Mouse (Mus musculus) liver, embryonic 16.5 days (tissue): ENCODE data around the gene Per2. TPM values are rescaled to one million over a fixed set of nuclear protein-coding genes. Genes with fewer than 3 reads are reported as not detected.
A peak's percentile ranks its signal among the peaks of the same experiment; 100 is the strongest.

Source experiments
- ATAC-seq: fragments of 200-750 bp; cut with Nextera tagmentation; 2 replicates; pipeline ENCODE4 v1.8.0; 2017; ENCODE audit warnings: low read depth, mild to moderate bottlenecking, moderate number of reproducible peaks, moderate library complexity
- H3K27ac ChIP-seq: fragments of 300-500 bp; sonication (generic); 2 replicates; pipeline ENCODE4 v1.5.1; 2014; ENCODE audit warnings: mild to moderate bottlenecking, low read length
- H3K27me3 ChIP-seq: fragments of 300-500 bp; sonication (generic); 2 replicates; pipeline ENCODE4 v1.6.1; 2014; ENCODE audit warnings: low read depth, low read length, mixed read lengths; ENCODE audit not compliant: control insufficient read depth, insufficient read depth
- H3K36me3 ChIP-seq: fragments of 300-500 bp; sonication (generic); 2 replicates; pipeline ENCODE4 v1.6.1; 2014; ENCODE audit warnings: mild to moderate bottlenecking; ENCODE audit not compliant: control insufficient read depth, insufficient read depth
- H3K4me1 ChIP-seq: fragments of 300-500 bp; sonication (generic); 2 replicates; pipeline ENCODE4 v1.6.1; 2014; ENCODE audit warnings: low read depth, low read length, mixed read lengths; ENCODE audit not compliant: control insufficient read depth
- H3K4me2 ChIP-seq: fragments of 300-500 bp; sonication (generic); 2 replicates; pipeline ENCODE4 v1.6.1; 2014; ENCODE audit warnings: low read depth, low read length, mixed read lengths
- H3K4me3 ChIP-seq: fragments of 300-500 bp; sonication (generic); 2 replicates; pipeline ENCODE4 v1.5.1; 2014; ENCODE audit warnings: low read depth, mild to moderate bottlenecking, low read length
- H3K9ac ChIP-seq: fragments of 300-500 bp; sonication (generic); 2 replicates; pipeline ENCODE4 v1.6.1; 2014; ENCODE audit warnings: low read depth, low read length
- H3K9me3 ChIP-seq: fragments of 300-500 bp; sonication (generic); replicated peaks from 2 replicates; pipeline ENCODE4 v1.6.1; 2016; ENCODE audit warnings: low read length; ENCODE audit not compliant: control insufficient read depth
- WGBS: fragments of 180-500 bp; shearing (Covaris S2); extraction: QIAGEN DNeasy Blood & Tissue Kit; methylation state at CpG from one replicate; pipeline ENCODE4 v1.1.7; 2014; ENCODE audit not compliant: insufficient replicate concordance; 5-methylcytosine and 5-hydroxymethylcytosine counted together
- polyA plus RNA-seq: library from polyadenylated mRNA; unstranded; fragments of >200 nt; fragmentation: Nextera tagmentation; extraction: Ambion mirVana; gene quantifications from 2 replicates; pipeline ENCODE4 v1.2.1, GENCODE M21; 2015

The Per2 gene
- polyA plus RNA-seq: 3.6 and 4.1 TPM in 2 replicates

DNA sequence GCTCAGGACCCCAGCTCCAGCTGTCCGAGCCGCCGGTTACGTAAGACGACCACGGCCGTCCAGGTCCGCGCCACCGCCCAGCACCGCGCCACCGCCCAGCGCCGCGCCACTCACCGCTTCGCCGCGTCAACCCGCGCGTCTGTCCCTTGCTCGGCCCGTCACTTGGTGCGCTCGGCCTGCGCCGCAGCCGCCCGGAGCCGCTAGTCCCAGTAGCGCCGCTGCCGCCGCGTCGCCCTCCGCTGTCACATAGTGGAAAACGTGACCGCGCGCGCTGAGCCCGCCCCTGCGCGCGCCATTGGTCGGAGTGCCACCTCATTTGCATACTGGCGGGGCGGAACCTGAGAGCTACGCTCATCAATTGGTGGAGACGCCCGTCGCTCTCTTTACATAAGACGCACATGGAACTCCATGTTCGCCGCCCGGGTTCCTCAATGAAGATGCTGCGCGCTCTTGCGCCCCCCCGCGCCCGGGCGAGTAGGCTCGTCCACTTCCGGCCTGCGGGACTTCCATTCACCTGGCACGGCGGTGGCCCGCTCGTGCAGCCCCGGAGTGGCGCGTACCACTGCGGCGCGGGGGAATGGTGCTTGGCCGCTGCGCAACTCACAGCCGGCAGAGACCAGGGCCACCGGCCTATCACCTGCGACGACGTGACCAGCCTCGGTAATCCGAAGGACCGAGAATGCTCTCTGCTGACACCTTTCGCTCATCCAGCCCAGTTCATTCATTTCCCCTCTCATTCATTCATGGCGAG is at the start of gene Per2:
Gene Per2 (minus strand): TSS at position 266 of the 751 bp plus-strand sequence.
- WGBS: under 1% methylated on average over 91 of the region's 91 CpGs
- Histone ChIP-seq H3K9me3 (no peaks in the 10 kb centered on the region), H3K4me3 (peak within 1 kb of the TSS; percentile 74), H3K36me3 (no peaks in the 10 kb centered on the region), H3K4me2 (peak within 1 kb of the TSS; percentile 97), H3K27ac (peak within 1 kb of the TSS; percentile 85), H3K27me3 (no peaks in the 10 kb centered on the region), H3K4me1 (peaks cover 45% of the 10 kb centered on the region), H3K9ac (peak within 1 kb of the TSS; percentile 76)
- ATAC-seq: peak; percentile 93

DNA sequence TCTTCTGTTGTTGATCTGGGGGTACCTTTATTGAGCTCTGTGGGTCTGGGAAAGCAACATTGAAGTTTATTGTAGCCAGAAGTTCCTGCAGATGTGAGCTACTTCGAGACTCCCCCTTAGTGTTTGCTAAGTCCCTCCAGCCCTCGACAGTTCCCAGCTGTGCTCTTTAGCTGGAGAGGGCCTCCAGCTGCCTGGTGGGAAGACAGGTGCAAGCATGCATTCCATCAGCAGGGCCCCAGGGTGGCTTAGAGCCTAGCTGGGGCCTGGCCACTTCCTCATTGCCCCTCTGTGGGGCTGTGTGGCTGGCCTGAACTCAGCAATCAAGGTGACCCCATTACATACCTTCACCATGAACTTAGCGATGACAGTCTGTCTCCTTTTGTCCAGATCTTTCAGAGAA is 45.5 kb upstream of the Per2 start:
- H3K27ac ChIP-seq: no peak overlapping the region
- no peak for ATAC-seq
- H3K4me2 ChIP-seq: no peak overlapping the region
- H3K4me3 ChIP-seq: no peak overlapping the region
- H3K27me3 ChIP-seq: no peaks in the 10 kb centered on the region
- H3K9ac ChIP-seq: no peak overlapping the region
- WGBS: 57% methylated on average over 3 of the region's 3 CpGs
- no peaks in the 10 kb centered on the region for H3K4me1 ChIP-seq
- no peaks in the 10 kb centered on the region for H3K9me3 ChIP-seq
- H3K36me3 ChIP-seq: no peaks in the 10 kb centered on the region

DNA sequence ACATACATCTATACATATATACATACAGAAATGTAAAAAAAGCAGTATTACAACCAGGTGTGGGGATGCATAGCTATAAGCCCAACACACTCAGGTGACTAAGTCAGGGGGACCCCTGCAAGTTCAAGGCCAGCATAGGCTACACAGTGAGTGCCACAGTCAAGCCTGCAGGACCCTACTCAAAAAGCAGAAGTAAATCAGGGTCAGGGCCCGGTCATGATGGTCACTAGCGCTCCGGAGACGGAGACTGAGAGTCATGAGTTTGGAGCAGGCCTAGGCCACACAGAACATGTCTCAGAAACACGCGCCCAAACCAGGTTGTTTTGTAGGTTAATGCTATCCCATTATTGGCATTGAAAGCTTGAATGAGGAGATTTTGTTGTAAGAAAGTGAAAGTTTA is 39.5 kb upstream of the Per2 start:
- no peaks in the 10 kb centered on the region for H3K36me3 ChIP-seq
- no peak overlapping the region for H3K4me2 ChIP-seq
- ATAC-seq: no peak
- no peak overlapping the region for H3K9ac ChIP-seq
- peaks cover 12% of the 10 kb centered on the region for H3K4me1 ChIP-seq
- no peaks in the 10 kb centered on the region for H3K9me3 ChIP-seq
- no peaks in the 10 kb centered on the region for H3K27me3 ChIP-seq
- H3K27ac ChIP-seq: no peak overlapping the region
- H3K4me3 ChIP-seq: no peak overlapping the region
- WGBS: 78% methylated on average over 6 of the region's 6 CpGs

DNA sequence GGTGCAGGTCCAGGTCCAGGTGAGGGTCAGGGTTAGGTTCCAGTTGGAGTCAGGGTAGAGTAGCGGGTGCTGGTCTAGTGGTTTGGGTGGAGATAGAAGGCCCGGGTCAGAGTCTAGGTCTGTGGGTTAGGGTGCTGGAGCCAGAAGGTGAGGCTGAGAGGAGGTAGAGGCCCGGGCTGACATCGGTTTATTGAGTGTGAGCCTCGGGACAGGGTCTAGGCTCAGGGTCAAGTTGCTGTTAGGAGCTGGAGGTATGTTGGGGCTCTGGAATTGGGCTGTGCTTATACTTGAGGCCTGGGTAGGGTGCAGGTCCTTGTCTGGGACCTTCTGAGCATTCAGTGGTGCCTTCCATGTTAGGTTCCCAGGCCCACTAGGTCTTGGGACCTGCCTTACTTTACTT is 36.2 kb upstream of the Per2 start:
- no peak overlapping the region for H3K27ac ChIP-seq
- no peak for ATAC-seq
- H3K9me3 ChIP-seq: no peaks in the 10 kb centered on the region
- H3K4me3 ChIP-seq: peak overlapping the region; percentile 82
- H3K36me3 ChIP-seq: no peaks in the 10 kb centered on the region
- peak overlapping the region; percentile 96 for H3K4me2 ChIP-seq
- peak overlapping the region; percentile 79 for H3K9ac ChIP-seq
- WGBS: 41% methylated on average over 5 of the region's 5 CpGs
- peaks cover 12% of the 10 kb centered on the region for H3K4me1 ChIP-seq
- H3K27me3 ChIP-seq: no peaks in the 10 kb centered on the region

DNA sequence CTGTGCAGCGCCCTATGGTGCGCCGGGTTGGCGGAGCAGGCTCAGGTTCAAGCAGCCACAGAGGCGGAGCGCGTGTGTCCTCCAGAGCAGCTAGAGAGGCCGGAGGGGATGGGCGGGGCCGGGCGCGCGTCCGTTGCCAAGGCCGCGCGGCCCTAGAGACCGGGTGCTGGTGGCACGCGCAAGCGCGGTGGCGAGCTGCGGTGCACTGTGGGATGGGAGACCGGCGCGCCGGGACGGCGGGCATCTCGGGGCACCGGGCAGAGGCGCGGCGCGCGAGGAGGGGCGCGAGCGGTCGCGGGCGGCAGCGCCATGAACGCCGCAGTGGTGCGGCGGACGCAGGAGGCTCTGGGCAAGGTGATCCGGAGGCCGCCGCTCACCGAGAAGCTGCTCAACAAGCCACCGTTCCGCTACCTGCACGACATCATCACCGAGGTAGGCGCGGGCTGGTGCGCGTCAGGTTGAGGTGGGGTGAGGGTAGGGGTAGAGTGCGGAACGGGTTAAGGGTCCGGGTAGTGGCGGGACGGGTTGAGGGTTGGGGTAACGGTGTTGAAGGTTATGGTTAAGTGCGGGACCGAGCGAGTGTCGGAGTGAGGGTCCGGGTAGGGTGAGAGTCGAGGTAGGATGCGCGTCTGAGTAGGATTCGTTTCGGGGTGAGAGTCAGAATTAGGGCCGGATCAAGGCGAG is 35.5 kb upstream of the Per2 start, which contains the start of gene Traf3ip1:
Gene Traf3ip1 (plus strand): TSS at position 191 of the 684 bp plus-strand sequence.
- Histone ChIP-seq H3K36me3 (no peaks in the 10 kb centered on the region), H3K27ac (no peak within 1 kb of the TSS), H3K4me1 (peaks cover 12% of the 10 kb centered on the region), H3K27me3 (no peaks in the 10 kb centered on the region), H3K9ac (peak within 1 kb of the TSS; percentile 79), H3K4me2 (peak within 1 kb of the TSS; percentile 96), H3K4me3 (peak within 1 kb of the TSS; percentile 82), H3K9me3 (no peaks in the 10 kb centered on the region)
- ATAC-seq: peak; percentile 100
- WGBS: under 1% methylated on average over 79 of the region's 79 CpGs

DNA sequence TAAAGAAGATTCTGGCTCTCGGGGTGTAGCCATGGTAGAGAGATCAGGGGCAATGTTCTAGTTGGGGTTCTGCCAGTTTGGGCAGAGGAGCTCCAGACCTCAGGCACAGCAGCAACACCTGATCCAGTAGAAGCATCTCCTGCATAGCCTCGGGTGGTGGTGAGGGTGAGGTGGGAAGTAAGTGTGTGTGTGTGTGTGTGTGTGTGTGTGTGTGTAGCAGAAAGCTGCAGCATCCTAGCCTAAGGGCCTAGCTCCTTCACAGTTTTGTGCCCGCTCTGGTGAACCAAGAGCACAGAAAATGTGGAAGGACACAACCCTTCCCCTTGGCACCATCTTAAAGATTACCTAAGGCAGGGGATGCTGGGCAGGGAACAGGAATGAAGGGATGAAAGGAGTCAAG is 34.8 kb upstream of the Per2 start:
- Histone ChIP-seq H3K4me2 (peak overlapping the region; percentile 96), H3K4me1 (peaks cover 12% of the 10 kb centered on the region), H3K36me3 (no peaks in the 10 kb centered on the region), H3K27me3 (no peaks in the 10 kb centered on the region), H3K9ac (no peak overlapping the region), H3K4me3 (peak overlapping the region; percentile 82), H3K27ac (no peak overlapping the region), H3K9me3 (no peaks in the 10 kb centered on the region)
- no peak for ATAC-seq
- WGBS: 32% methylated on average over 3 of the region's 3 CpGs

DNA sequence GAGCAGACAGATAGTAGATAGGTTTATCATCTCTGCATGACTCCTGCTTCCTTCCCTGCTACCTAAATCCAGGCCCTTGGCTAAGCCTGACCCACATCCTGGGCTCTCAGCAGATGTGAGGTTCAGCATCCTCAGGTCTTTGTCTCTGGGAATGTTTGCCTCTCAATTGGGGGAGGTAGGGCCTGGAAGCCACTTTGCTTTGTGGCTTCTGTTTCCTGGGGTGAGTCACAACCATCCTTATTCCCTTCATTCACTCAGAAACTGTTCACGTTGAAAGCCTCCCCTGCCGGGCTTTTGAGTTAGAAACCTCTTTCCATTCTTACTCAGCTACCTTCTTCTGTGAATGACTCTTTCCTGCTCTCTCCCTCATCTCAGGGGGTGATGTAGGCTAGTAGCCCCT is 33.6 kb upstream of the Per2 start:
- Histone ChIP-seq H3K27ac (no peak overlapping the region), H3K27me3 (no peaks in the 10 kb centered on the region; the same call in 1 of the 2 replicates), H3K9me3 (no peaks in the 10 kb centered on the region), H3K4me1 (peaks cover 12% of the 10 kb centered on the region), H3K36me3 (no peaks in the 10 kb centered on the region), H3K9ac (no peak overlapping the region), H3K4me3 (no peak overlapping the region), H3K4me2 (no peak overlapping the region)
- WGBS: 45% methylated on average over 2 of the region's 2 CpGs
- no peak for ATAC-seq

DNA sequence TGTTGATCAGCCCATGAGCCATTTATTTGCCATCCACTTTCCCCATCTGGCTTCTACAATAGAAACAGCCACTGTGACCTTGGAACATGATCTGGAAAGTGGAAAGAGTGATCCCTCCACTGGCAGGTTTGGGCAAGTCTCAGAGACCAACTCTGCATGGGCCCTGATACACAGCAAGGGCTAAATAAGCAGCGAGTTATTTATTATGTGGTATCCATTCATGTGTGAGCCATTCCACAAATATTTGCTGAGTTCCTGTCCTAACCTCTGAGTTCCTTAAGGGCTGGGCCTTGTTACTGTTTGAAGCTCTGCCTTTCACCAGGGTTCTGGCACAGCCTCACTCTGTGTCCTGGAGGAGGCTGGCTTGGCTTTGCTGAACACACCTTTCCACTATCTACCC is 31.2 kb upstream of the Per2 start:
- no peaks in the 10 kb centered on the region for H3K9me3 ChIP-seq
- H3K9ac ChIP-seq: no peak overlapping the region
- no peak overlapping the region for H3K4me2 ChIP-seq
- no peaks in the 10 kb centered on the region; the same call in 1 of the 2 replicates for H3K27me3 ChIP-seq
- no peak overlapping the region for H3K4me3 ChIP-seq
- peak overlapping the region; percentile 42; the same call in 1 of the 2 replicates for H3K27ac ChIP-seq
- H3K4me1 ChIP-seq: peaks cover 8% of the 10 kb centered on the region
- ATAC-seq: no peak
- H3K36me3 ChIP-seq: no peaks in the 10 kb centered on the region
- 38% methylated on average over 1 of the region's 1 CpGs for WGBS

DNA sequence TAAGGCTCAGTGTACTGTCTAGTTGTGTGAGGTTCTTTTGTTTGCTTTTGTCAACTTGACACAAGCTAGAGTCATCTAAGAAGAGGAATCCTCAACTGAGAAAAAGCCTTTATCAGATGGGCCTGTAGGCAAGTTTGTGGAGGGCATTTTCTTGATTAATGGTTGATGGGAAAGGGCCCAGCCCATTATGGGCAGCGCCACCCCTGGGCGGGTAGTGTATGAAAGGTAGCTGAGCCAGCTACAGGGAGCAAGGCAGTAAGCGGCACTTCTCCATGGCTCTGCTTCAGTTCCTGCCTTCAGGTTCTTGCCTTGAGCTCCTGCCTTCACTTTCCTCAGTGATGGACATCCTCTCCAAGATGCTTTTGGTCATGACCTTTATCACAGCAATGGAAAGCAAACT is 27.0 kb upstream of the Per2 start:
- Histone ChIP-seq H3K4me3 (no peak overlapping the region), H3K4me2 (no peak overlapping the region), H3K27me3 (no peaks in the 10 kb centered on the region; the same call in 1 of the 2 replicates), H3K36me3 (no peaks in the 10 kb centered on the region), H3K4me1 (peaks cover 6% of the 10 kb centered on the region), H3K27ac (no peak overlapping the region), H3K9me3 (no peaks in the 10 kb centered on the region), H3K9ac (no peak overlapping the region)
- WGBS: 67% methylated on average over 3 of the region's 3 CpGs
- ATAC-seq: no peak
